In the genomic region with DNA sequence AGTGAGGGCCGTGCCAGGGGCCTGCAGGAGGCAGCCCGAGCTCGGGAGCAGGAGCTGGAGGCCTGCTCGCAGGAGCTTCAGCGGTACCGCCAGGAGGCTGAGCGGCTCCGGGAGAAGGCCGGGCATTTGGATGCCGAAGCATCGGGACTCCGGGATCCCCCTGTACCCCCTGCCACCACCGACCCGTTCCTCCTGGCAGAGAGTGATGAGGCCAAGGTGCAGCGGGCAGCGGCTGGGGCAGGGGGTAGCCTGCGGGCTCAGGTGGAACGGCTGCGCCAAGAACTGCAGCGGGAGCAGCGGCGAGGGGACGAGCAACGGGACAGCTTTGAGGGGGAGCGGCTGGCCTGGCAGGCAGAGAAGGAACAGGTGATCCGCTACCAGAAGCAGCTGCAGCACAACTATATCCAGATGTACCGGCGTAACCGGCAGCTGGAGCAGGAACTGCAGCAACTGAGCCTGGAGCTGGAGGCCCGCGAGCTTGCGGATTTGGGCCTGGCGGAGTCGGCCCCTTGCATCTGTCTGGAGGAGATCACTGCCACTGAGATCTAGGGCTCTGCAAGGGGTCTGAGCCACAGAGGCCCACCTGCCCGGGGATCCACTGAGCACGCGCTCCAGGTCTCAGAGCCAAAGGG, we compare ENCODE assay signal across 26 mouse cellular contexts. TPM values are rescaled to one million over a fixed set of nuclear protein-coding genes. Genes with fewer than 3 reads are reported as not detected.
DNase-seq lines count a peak whose midpoint lies in the region; ATAC-seq and TF ChIP-seq lines count a peak whose summit lies in the region.
"Had no signal": no experiment of that assay in that cellular context is flagged by ENCODE, and none has a peak within 500 bp of the region (broad histone marks: within the 10 kb centered on the region; RNA-seq: fewer than 3 reads in every experiment).

No protein-coding gene starts in this region.

- no peak overlapping the region for H3K27ac ChIP-seq in kidney, adult 2 months (ENCODE audit: insufficient read depth, low read depth, low read length)
- H3K27ac ChIP-seq in embryonic facial prominence, embryonic 10.5 days (replicated peaks): 0 out of 2 replicates have a peak overlapping the region, but pooled peaks have one; percentile 4
- 0 out of 2 replicates have a peak overlapping the region, but pooled peaks have one; percentile 22 for H3K27ac ChIP-seq in limb, embryonic 13.5 days
- H3K27ac ChIP-seq: embryonic facial prominence, embryonic 12.5 days; forebrain, embryonic 15.5 days; hindbrain, postnatal 0 days; limb, embryonic 15.5 days; liver, embryonic 15.5 days; macrophage; neural tube, embryonic 12.5 days had no signal

- ATAC-seq in limb, embryonic 13.5 days (ENCODE audit: low FRiP score, low read depth): no peak
- ATAC-seq: CD4-positive, CD25-positive, alpha-beta regulatory T cell, adult 4 months; forebrain, embryonic 15.5 days; hindbrain, postnatal 0 days had no signal

- H3K9ac ChIP-seq in limb, embryonic 13.5 days: no peak overlapping the region
- H3K9ac ChIP-seq: embryonic facial prominence, embryonic 12.5 days; forebrain, embryonic 15.5 days; limb, embryonic 15.5 days; liver, embryonic 15.5 days; neural tube, embryonic 12.5 days had no signal

- no peak for TF ChIP-seq POLR2A in kidney, adult 2 months (IDR thresholded peaks at IDR 0.05; ENCODE audit: low read depth, low read length)

- H3K4me1 ChIP-seq in kidney, adult 2 months (ENCODE audit: control insufficient read depth, insufficient read depth, low read length): peaks cover 7% of the 10 kb centered on the region; the same call in 1 of the 2 replicates
- H3K4me1 ChIP-seq in embryonic facial prominence, embryonic 10.5 days: peaks cover 62% of the 10 kb centered on the region
- H3K4me1 ChIP-seq in limb, embryonic 13.5 days: peaks cover 36% of the 10 kb centered on the region

- no peaks in the 10 kb centered on the region for H3K27me3 ChIP-seq in kidney, adult 2 months (replicated peaks; ENCODE audit: control insufficient read depth, insufficient read depth, low read length)
- no peaks in the 10 kb centered on the region for H3K27me3 ChIP-seq in embryonic facial prominence, embryonic 10.5 days (replicated peaks; ENCODE audit: low read depth, poor library complexity, severe bottlenecking)
- no peaks in the 10 kb centered on the region for H3K27me3 ChIP-seq in limb, embryonic 13.5 days
- H3K27me3 ChIP-seq: embryonic facial prominence, embryonic 12.5 days; forebrain, embryonic 15.5 days; limb, embryonic 15.5 days; liver, embryonic 15.5 days; neural tube, embryonic 12.5 days had no signal

- peak; percentile 3 for DNase-seq in adrenal gland, postnatal 10 days
- DNase-seq in adrenal gland, adult (ENCODE audit: inconsistent age in 2 of 2, low spot score in 1 of 2): no peak
- peak; percentile 28 for DNase-seq in kidney, postnatal 10 days
- DNase-seq in kidney, adult 2 months: no peak
- DNase-seq in embryonic facial prominence, embryonic 10.5 days (ENCODE audit: low spot score): peak; percentile 53
- DNase-seq in retina, embryonic 14.5 days (ENCODE audit: low spot score): no peak
- no peak for DNase-seq in heart, adult 9 months (ENCODE audit: low spot score in 2 of 2)
- DNase-seq: adrenal gland, postnatal 14 days; cerebellum, adult 18-20 months; heart, postnatal 4 days; kidney, adult 8-10 months; layer of hippocampus, adult 9-11 months; right cerebral cortex, adult 18-20 months; thymus, postnatal 36 days had no signal

- TF ChIP-seq CTCF in kidney, adult 2 months (conservative IDR thresholded peaks at IDR 0.05; ENCODE audit: insufficient read depth, insufficient read length, low read depth, low read length): no peak

- 87% methylated on average over 37 of the region's 37 CpGs for WGBS in kidney, adult 2 months
- WGBS in embryonic facial prominence, embryonic 10.5 days: 91% methylated on average over 37 of the region's 37 CpGs
- WGBS in limb, embryonic 13.5 days: 74% methylated on average over 37 of the region's 37 CpGs

- no peaks in the 10 kb centered on the region for H3K9me3 ChIP-seq in embryonic facial prominence, embryonic 10.5 days
- H3K9me3 ChIP-seq in limb, embryonic 13.5 days: no peaks in the 10 kb centered on the region
- H3K9me3 ChIP-seq: embryonic facial prominence, embryonic 12.5 days; forebrain, embryonic 15.5 days; limb, embryonic 15.5 days; liver, embryonic 15.5 days; neural tube, embryonic 12.5 days had no signal

- no peak overlapping the region for H3K4me3 ChIP-seq in kidney, adult 2 months (ENCODE audit: insufficient read depth, low read depth, low read length)
- H3K4me3 ChIP-seq in embryonic facial prominence, embryonic 10.5 days: 0 out of 2 replicates have a peak overlapping the region, but pooled peaks have one; percentile 5
- no peak overlapping the region for H3K4me3 ChIP-seq in limb, embryonic 13.5 days
- H3K4me3 ChIP-seq: embryonic facial prominence, embryonic 12.5 days; forebrain, embryonic 15.5 days; limb, embryonic 15.5 days; liver, embryonic 15.5 days; neural tube, embryonic 12.5 days had no signal

- H3K36me3 ChIP-seq in kidney, adult 2 months (ENCODE audit: control insufficient read depth, insufficient read depth, low read length): no peaks in the 10 kb centered on the region; the same call in none of the 2 replicates
- H3K36me3 ChIP-seq in embryonic facial prominence, embryonic 10.5 days (replicated peaks): peaks cover 87% of the 10 kb centered on the region
- peaks cover 74% of the 10 kb centered on the region for H3K36me3 ChIP-seq in limb, embryonic 13.5 days

- no peak overlapping the region for H3K4me2 ChIP-seq in limb, embryonic 13.5 days (replicated peaks)
- H3K4me2 ChIP-seq: embryonic facial prominence, embryonic 12.5 days; forebrain, embryonic 15.5 days; limb, embryonic 15.5 days; liver, embryonic 15.5 days; midbrain, embryonic 11.5 days; neural tube, embryonic 12.5 days had no signal

RNA-seq across cellular contexts. Expression of gene Lzts2, which starts 11.8 kb away (rescaled TPM):
- total RNA-seq in adrenal gland, postnatal 10 days (2021): 10 to 100 TPM; 63.1 to 77.8 TPM
- polyA plus RNA-seq in kidney, adult 2 months (2012; rRNA removed): 54.7 and 74.3 TPM in 2 replicates
- 69.8 and 75.0 TPM in 2 replicates for polyA plus RNA-seq in embryonic facial prominence, embryonic 10.5 days (2016; fragmentation: Nextera tagmentation; extraction: Ambion mirVana)
- 68.8 and 68.9 TPM in 2 replicates for polyA plus RNA-seq in limb, embryonic 13.5 days (2015; fragmentation: Nextera tagmentation; extraction: Ambion mirVana)
- total RNA-seq: monocyte, adult 5-6 weeks had no signal

RNA-seq across cellular contexts. Expression of gene Pdzd7, which starts 19.5 kb away (rescaled TPM):
- total RNA-seq in adrenal gland, postnatal 10 days (2021): under 1 TPM; 0.21 to 0.48 TPM
- 0.74 and 0.99 TPM in 2 replicates for polyA plus RNA-seq in kidney, adult 2 months (2012; rRNA removed)
- polyA plus RNA-seq in embryonic facial prominence, embryonic 10.5 days (2016; fragmentation: Nextera tagmentation; extraction: Ambion mirVana): 0.27 and 0.65 TPM in 2 replicates
- polyA plus RNA-seq in limb, embryonic 13.5 days (2015; fragmentation: Nextera tagmentation; extraction: Ambion mirVana): 0.41 and 0.56 TPM in 2 replicates
- total RNA-seq: adrenal gland, postnatal 14 days; heart, adult 18-20 months; heart, postnatal 4 days; monocyte, adult 5-6 weeks had no signal
- polyA plus RNA-seq: CD4-positive, CD25-positive, alpha-beta regulatory T cell, adult 4 months; liver, embryonic 15.5 days; macrophage had no signal

RNA-seq across cellular contexts. Expression of gene Mrpl43, which starts 19.8 kb away (rescaled TPM):
- total RNA-seq in adrenal gland, postnatal 10 days (2021): 10 to 100 TPM; 50.0 to 58.3 TPM
- 86.5 and 87.9 TPM in 2 replicates for polyA plus RNA-seq in kidney, adult 2 months (2012; rRNA removed)
- polyA plus RNA-seq in embryonic facial prominence, embryonic 10.5 days (2016; fragmentation: Nextera tagmentation; extraction: Ambion mirVana): 70.6 and 74.8 TPM in 2 replicates
- 69.2 and 76.3 TPM in 2 replicates for polyA plus RNA-seq in limb, embryonic 13.5 days (2015; fragmentation: Nextera tagmentation; extraction: Ambion mirVana)

RNA-seq across cellular contexts. Expression of gene Twnk, which starts 20.6 kb away (rescaled TPM):
- total RNA-seq in adrenal gland, postnatal 10 days (2021): 10 to 100 TPM; 26.2 to 29.5 TPM
- polyA plus RNA-seq in kidney, adult 2 months (2012; rRNA removed): 14.8 and 15.0 TPM in 2 replicates
- polyA plus RNA-seq in embryonic facial prominence, embryonic 10.5 days (2016; fragmentation: Nextera tagmentation; extraction: Ambion mirVana): 40.9 and 41.8 TPM in 2 replicates
- polyA plus RNA-seq in limb, embryonic 13.5 days (2015; fragmentation: Nextera tagmentation; extraction: Ambion mirVana): 22.7 and 24.1 TPM in 2 replicates

RNA-seq across cellular contexts. Expression of gene Sfxn3, which starts 21.2 kb away (rescaled TPM):
- total RNA-seq in adrenal gland, postnatal 10 days (2021): 10 to 100 TPM; 39.3 to 51.5 TPM
- polyA plus RNA-seq in kidney, adult 2 months (2012; rRNA removed): 20.8 and 23.5 TPM in 2 replicates
- 7.7 and 9.8 TPM in 2 replicates for polyA plus RNA-seq in embryonic facial prominence, embryonic 10.5 days (2016; fragmentation: Nextera tagmentation; extraction: Ambion mirVana)
- polyA plus RNA-seq in limb, embryonic 13.5 days (2015; fragmentation: Nextera tagmentation; extraction: Ambion mirVana): 26.0 and 26.5 TPM in 2 replicates

Comparison
In these comparisons a context has a peak if more than half of its experiments do, and no peak if none do; other contexts are left out.
1. DNase-seq: peak in adrenal gland, postnatal 10 days (single experiment), kidney, postnatal 10 days (single experiment) and embryonic facial prominence, embryonic 10.5 days (single experiment); none in adrenal gland, adult (0 of 2), kidney, adult 2 months (single experiment), retina, embryonic 14.5 days (single experiment) and heart, adult 9 months (0 of 2).